Mouse (Mus musculus) CD4-positive, CD25-positive, alpha-beta regulatory T cell, adult 4 months (primary cell): ENCODE data around the gene Helt. TPM values are rescaled to one million over a fixed set of nuclear protein-coding genes. Genes with fewer than 3 reads are reported as not detected.

Experiments
- ATAC-seq: one replicate; pipeline ENCODE4 v1.8.0; 2017
- polyA plus RNA-seq, 2 experiments: library from polyadenylated mRNA; unstranded; fragments of 100-300 nt; shearing (Covaris generic); gene quantifications; one replicate each; pipeline ENCODE4 v1.2.1; 2017

The Helt gene
- polyA plus RNA-seq: not detected

DNA sequence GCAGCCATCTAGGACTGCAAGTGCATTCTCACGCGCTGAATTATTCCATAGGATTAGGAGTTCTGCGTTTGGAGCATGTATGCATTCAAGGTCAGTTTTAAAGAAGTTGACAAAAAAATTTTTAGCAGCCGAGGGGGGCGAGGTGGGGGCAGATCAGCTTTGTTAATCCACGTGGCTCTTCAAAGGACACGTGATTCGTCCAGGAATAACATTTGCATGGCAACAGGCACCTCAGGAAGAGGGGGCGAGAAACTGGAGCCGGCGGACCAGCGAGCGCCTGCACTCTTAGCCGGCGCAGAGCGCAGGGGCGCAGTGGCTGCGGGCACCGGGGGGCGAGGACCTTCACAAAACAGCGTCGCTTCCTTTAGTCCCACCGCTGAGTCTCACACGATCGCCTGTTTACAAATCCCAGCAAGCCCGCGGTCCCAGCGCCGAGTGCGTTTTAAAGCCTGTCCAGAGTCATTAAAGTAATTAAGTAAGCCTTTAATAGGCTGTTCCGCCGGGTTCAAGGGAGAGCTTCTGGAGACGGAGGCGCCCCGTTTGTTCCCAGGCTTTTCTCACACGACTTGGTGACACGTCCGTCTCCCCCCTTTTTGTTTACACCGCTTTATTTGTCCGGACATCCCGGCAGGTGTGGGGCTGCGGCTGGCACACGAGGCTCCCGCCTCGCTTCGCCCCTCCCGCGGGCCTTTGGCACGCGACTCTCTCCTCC is at the start of gene Helt:
Helt (minus strand) TSS at position 491 of the 712 bp plus-strand sequence.
- no peak for ATAC-seq

DNA sequence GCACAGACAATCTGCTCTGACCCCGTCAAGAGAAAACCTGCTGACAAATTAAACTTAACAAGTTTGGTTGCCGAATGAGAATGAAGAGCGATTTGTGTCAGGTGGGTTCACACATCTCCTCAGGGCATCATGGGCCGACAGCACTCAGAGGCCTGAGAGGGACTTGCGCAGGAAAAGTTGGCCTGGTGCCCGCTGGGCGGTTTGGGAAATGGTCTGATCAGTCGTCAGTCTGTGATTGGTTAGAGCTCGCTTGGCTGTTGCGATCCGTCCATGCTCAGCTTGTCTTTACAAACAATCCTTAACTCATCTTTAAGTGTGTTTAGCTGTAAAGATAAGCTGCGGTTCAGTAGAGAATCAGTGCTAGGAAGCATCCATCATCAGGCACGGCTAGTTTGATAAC is 47.8 kb upstream of the Helt start:
- ATAC-seq: no peak

DNA sequence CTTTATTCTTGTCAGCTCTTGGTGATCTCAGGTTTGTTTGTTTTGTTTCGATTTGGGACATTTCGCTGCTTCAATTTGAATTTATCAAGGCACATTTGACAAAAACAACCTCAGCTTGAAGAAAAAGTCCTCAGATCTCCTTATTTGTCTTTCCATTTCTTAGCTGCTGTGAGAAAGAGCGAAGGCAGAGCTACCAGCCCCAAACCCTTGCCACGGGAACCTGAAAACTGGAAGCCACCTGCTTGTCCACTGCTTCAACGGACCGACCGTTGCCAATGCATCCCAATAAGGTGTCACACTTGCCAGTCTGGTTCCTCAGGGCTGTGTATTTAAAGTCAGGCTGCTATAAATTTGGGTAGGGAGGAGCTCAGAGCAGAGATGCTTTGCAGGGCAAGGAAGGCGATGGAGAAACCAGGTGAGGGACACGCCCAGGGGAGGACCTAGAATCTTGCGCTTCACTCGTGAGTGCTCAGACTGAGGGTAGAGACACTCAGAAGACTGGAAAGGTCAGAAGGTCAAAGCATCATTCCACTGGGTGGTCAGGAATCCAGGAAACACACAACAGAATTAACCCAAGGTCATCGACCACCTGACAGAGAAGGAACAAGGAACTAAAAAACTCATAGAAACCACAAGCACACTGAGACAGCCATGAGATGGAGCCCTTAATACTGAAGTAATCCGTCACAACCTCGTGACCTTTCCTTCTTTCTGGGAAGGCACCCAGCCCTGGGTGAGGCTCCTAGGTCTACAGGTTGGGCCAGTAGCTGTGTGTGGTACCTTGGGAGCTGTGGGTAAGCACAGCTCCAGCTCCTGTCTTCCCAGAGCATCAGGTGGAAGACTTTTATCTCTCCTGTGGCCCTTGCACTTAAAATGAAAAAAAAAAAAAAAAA is 46.2 kb upstream of the Helt start:
- no peak for ATAC-seq

DNA sequence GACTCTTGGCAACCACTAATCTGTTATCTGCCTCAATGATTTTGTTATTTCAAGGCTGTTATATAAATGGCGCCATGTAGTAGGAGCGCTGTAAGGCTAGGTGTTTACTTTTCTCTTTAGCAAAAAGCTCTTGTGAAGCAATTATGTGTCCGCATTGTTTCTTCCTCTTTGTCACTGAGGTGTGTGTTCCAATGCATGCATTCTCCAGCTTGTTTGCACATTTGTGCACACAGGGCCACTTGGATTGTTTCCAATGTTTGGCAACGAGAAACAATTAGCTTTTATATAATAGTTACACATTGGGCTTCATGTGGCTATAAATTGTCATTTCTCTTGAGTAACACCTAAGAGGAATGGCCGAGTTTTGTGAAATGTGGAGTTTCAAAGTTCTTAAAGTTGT is 44.8 kb upstream of the Helt start:
- no peak for ATAC-seq

DNA sequence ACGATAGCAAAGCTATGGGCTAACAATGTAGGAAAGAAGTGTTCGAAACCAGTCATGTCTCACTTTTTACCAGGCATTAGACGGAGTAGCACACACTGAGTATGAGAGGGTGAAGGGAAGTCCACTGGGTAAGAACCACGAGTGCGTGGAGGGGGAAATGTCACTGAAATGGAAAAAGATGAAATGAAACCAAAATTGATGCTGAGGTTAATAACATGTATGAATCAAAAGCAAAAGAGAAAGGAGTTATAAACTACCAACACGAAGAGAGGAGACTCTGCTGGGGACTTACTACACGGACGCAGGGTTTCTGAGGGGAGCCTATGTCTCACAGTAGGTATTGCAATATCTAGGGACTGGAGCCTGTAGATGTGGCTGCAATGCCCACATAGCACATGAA is 41.9 kb upstream of the Helt start:
- ATAC-seq: peak; percentile 89

- no peak for ATAC-seq
Measured at GRCm38 (mm10) chr8:46332389-46333061, 38.1 kb upstream of the Helt start.

DNA sequence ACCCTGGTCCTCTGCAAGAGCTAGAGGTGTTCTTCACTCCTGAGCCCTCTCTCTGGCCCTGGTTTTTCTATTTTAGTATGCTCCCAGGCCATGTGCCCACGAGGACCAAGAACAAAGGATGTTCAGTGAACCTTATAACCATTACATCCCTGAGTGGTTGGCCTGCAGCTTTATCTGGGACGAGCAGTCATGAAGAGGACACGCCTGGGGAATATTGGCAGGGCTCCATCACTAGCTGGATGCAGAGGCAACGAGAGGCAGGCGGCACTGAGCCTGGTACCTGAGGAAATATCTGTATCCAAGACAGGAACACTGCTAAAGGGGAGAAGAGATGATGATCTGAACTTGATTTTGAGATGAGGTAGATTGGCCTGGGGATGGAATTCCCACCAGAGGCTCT is 37.3 kb upstream of the Helt start:
- no peak for ATAC-seq

GRCm38 (mm10) chr8:46329396-46329795 is 34.9 kb upstream of the Helt start:
- no peak for ATAC-seq

DNA sequence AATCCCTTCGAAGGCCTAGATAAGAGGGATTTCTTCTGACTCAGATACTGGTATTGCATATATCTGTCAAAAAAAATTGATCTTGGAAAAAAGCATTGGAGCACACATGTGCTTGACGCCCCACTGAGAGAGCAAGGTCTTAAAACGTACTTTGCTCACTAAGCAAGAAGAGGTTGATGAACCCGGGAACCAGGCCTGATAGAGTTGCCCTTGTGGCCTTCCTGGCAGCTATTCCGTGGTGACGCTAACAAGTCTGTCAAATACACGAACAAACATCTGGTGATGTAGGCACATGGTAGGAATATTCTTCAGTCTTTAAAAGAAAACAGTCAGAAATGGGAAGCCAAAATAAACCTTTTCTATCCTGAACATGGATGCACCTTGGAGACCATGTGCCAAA is 32.8 kb upstream of the Helt start:
- no peak for ATAC-seq

DNA sequence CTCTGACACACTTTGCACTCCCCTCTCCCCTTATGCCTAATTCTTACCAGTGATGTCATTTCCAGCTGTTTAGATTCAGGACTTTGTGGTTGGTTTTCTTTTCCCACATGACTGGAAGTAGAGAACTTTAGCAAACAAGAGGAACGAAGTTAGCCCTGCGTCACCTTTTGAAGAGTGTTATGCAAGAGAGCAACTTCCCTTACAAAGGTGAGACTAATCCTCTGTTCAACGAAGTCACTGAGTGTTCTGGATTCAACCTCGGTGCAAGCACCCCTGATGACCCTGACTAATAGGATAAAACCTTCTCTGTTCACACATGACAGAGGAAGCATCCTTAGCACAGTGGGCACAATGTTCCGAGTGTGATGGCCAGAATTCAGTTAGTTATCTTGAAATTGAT is 32.2 kb upstream of the Helt start:
- ATAC-seq: no peak

DNA sequence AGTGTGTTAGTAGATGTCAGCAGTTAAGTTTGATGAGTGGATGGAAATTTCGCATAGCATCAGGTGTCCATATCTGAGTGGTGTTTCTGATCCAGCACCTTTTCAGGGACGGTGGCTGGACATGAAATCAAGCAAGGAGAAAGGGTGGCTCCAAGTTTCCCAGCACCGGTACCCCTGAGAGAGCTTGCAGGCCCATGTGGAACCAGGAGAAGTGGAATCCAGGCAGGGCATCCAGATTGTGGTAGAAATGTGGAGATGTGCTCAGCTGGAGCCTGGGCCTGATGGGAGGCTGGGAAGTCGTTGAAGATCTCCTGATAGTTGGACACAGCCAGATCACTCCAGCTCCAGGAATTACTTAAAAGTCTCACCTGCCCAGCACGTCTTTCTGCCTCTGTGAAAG is 30.2 kb upstream of the Helt start:
- no peak for ATAC-seq

GRCm38 (mm10) chr8:46323672-46324191 is 29.3 kb upstream of the Helt start:
- no peak for ATAC-seq

- no peak for ATAC-seq
Measured at GRCm38 (mm10) chr8:46322833-46323232, 28.4 kb upstream of the Helt start.

DNA sequence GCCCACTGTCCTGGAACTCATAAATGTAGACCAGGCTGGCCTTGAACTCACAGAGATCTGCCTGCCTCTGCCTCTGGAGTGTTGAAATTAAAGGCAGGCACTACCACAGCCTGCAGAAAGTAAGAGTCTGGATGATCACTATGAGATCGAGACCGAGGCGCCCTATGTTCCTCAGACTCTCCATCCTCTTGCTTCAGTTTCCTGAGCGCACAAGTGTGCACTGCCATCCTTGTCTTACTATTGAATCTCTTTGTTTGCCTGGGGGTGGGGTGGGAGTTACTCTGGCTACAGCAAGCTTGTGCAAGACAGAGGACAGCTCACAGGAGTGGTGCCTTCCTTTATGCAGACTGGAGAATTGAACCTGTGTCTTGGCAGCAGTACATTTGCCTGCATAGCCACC is 27.9 kb upstream of the Helt start:
- no peak for ATAC-seq

- no peak for ATAC-seq
Measured at GRCm38 (mm10) chr8:46318802-46319201, 24.3 kb upstream of the Helt start.

- no peak for ATAC-seq
Measured at GRCm38 (mm10) chr8:46317161-46317560, 22.7 kb upstream of the Helt start.

DNA sequence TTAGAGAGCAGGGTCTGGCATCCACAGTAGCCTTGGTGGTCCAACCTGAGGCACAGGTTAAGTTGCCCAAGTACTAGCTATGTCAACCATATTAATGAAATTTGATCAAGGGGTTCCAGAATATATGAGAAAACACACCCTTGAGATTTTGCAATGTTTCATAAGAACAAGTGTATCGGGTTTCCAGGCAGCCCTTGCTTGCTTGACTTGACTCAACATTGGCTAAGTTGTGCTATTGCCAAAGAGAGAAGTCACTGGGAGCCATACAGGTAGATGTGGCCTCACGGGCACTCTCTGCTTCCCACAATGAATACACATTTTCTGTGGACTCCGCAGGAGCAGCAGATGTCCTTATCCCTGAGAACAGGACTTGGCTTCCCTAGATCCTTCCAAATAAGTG is 19.3 kb upstream of the Helt start:
- ATAC-seq: no peak

- peak; percentile 77 for ATAC-seq
Measured at GRCm38 (mm10) chr8:46311159-46311558, 16.7 kb upstream of the Helt start.

DNA sequence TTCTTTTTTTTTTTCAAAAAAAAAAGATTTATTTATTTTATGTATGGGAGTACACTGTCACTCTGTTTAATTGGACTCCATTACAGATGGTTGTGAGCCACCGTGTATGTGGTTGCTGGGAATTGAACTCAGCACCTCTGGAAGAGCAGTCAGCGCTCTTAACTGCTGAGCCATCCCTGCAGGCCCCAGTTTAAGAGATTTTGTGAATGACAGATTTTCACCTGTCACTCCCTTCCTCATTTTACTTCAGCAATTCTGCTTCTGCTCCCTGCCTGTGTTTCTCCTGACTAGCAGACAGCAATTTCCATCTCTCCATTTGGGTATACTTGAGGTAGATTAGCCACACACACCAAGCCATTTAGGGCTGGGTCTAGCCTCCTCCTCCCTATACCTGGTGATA is 13.7 kb upstream of the Helt start:
- ATAC-seq: no peak

- ATAC-seq: no peak
Measured at GRCm38 (mm10) chr8:46305733-46306349, 11.4 kb upstream of the Helt start.

DNA sequence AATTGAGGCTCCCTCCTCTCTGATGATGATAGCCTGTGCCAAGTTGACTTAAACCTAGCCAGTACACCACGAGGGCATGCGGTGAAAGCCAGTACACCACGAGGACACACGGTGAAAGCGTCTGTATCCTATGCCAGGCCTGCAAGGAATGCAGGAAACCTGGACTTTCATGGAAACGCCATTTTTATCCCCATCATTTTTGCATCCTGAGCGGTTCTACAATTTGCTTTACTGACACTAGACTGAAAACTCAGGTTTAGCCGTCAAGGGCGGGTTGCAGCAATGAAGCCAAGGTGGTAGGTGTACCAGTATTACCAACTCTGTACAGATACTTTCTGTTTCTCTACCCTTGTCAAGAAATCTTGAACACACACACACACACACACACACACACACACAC is 7.7 kb upstream of the Helt start:
- no peak for ATAC-seq

GRCm38 (mm10) chr8:46298847-46299246 is 4.4 kb upstream of the Helt start:
- no peak for ATAC-seq

DNA sequence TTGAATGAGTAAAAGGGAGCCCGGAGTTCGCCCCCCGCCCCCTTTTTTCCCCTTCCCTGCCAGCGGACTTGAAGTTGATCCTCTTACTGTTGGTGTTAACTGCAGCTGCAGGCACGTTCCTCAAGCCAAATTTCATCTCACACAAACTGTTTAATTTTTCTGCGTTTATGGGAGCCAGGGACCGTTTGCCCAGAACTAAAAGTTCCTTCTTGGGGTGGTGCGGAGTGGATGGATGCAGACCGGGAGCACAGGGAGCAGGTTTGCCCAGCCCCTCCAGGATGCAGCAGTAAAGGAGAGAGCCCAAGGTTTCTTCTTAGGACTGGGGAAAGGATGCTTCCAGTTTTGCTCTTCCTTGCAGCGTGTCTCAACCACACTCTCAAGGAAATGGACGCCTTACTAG is 2.1 kb upstream of the Helt start:
- no peak for ATAC-seq
